Mouse (Mus musculus): ENCODE measurements at regions not wholly inside any gene's neighbourhood (a gene's known extent, or its start where the extent isn't known, plus 50 kb on each side); places are given as distances from the start of the nearest gene placed in this dataset.
A peak's percentile ranks its signal among the peaks of the same experiment; 100 is the strongest.

DNA sequence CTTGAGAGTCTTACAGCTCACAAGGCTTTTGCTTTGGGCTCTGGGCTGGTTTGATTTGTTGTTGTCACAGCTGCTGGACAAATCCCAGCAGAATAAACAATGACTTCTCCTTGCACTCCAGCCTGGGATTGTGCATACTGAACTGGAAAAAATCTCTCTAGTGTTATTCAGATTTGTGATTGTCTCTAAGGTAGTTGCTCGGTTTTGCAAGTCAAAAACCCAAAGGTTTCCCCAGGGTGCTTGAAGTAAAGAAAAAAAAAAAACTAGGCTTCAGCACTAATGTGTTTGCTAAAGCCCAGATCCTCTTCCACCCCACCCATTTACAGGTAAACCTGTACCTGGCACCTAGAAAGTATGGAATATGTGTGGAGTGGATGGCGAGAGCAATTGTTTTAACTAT lies 149.5 kb upstream of the Spef2 start:
- no peak for DNase-seq

DNA sequence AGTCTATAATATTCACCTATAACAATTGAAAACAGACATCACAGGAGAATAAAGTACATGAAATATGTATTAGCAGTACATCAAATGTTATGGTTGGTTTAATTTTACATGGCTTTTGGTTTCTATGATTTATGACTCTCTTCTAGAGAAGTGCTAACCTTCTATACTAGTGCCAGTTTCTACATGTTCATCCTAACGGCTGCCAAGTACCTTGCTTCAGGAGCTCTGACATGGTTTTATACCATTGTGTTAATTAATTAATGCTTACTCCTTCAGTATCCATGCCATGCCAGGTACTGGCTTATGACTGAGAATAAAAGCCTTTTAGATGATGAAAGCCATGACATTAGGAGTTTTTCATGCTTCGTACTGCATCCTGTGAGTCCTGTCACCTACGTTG lies 144.5 kb upstream of the Spef2 start:
- DNase-seq: no peak

- no peak for DNase-seq
Measured at GRCm38 (mm10) chr15:9892208-9892607, 143.5 kb upstream of the Spef2 start.

GRCm38 (mm10) chr15:9891446-9891845 lies 142.8 kb upstream of the Spef2 start:
- no peak for DNase-seq

DNA sequence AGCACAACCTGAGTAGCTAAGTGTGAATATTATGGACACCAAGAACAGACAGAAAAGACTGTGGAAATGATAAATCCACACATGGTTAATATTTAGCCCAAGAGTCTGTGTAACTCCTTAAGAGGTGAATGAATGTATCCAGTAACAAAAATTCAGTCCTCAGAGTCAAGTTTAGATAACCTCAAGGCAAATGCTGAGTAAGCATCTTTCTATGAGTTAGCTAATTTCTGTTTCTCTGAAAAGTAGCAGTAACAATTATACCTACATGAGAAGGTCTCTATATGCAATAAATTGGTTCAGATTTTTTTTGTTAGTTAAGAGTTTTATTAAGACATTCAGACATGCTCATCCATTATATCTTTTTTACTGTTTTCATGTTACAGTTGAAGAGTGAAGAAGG lies 127.1 kb upstream of the Spef2 start:
- DNase-seq: no peak

GRCm38 (mm10) chr15:9870126-9870525 lies 121.5 kb upstream of the Spef2 start:
- no peak for DNase-seq

- no peak for DNase-seq
Measured at GRCm38 (mm10) chr15:9864778-9865177, 116.1 kb upstream of the Spef2 start.

DNA sequence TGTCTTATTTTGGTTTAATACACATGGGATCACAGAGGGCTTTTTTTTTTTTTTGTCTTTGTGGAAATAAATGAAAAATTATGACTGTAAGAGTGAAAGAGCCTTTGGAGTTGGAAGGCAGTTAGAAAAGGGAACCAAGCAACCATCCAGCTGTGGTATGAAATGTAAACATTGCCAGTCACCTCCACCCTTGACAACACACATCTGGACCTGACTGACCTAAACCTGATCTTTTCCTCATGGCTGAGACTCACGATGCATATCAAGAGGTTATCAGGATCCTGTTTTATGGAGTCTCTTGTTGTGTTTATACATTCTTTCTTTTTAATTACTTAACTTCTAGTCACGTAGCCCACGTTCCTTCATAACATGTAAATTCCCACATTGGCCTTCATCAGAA lies 113.2 kb upstream of the Spef2 start:
- DNase-seq: no peak

DNA sequence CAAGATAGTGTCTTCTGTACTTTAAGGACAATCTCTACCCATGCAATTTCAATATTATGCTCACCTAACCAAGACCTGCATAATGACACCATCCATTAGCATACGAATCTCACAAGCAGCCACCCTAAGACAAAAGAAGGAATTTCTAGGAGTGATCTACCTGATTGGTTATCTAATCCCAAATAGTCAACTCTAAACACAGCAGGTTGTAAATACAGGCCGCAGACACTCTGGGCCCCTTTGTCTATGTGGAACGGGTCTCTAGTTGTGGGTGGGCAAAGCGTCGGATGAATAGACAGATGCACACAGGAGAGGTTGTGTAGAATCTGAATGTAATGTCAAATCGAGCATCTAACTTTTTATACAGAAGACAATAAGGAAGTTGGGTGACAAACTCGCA lies 91.0 kb upstream of the Spef2 start:
- no peak for DNase-seq

- DNase-seq: peak; percentile 39
Measured at GRCm38 (mm10) chr15:9835096-9835495, 86.4 kb upstream of the Spef2 start.

- DNase-seq: no peak
Measured at GRCm38 (mm10) chr15:9804469-9804868, 55.8 kb upstream of the Spef2 start.
